Mouse (Mus musculus) heart, embryonic 15.5 days (tissue): Measurements from ENCODE around the gene Cacng6. TPM values are rescaled to one million over a fixed set of nuclear protein-coding genes. Genes with fewer than 3 reads are reported as not detected.
"Not testable (repeated sequence)": the region's sequence is repeated elsewhere in the genome, so short reads cannot be mapped to it uniquely, and the experiment has no call there.

Source experiments
- ATAC-seq: fragments of 200-750 bp; cut with Nextera tagmentation; replicated peaks from 2 replicates; pipeline ENCODE4 v1.8.0; 2017; ENCODE audit warnings: low read depth, moderate TSS enrichment; ENCODE audit not compliant: insufficient number of reproducible peaks, insufficient read depth, low FRiP score
- H3K27ac ChIP-seq: fragments of 300-500 bp; sonication (generic); 2 replicates; pipeline ENCODE4 v1.5.1; 2015; ENCODE audit warnings: mild to moderate bottlenecking, inconsistent platforms
- H3K27me3 ChIP-seq: fragments of 300-500 bp; sonication (generic); 2 replicates; pipeline ENCODE4 v1.6.1; 2015; ENCODE audit warnings: inconsistent platforms
- H3K36me3 ChIP-seq: fragments of 300-500 bp; sonication (generic); 2 replicates; pipeline ENCODE4 v1.6.1; 2015; ENCODE audit warnings: mild to moderate bottlenecking, inconsistent platforms
- H3K4me1 ChIP-seq: fragments of 300-500 bp; sonication (generic); replicated peaks from 2 replicates; pipeline ENCODE4 v1.6.1; 2015; ENCODE audit warnings: inconsistent platforms
- H3K4me2 ChIP-seq: fragments of 300-500 bp; sonication (generic); 2 replicates; pipeline ENCODE4 v1.6.1; 2015; ENCODE audit warnings: inconsistent platforms, mild to moderate bottlenecking, moderate library complexity
- H3K4me3 ChIP-seq: fragments of 300-500 bp; sonication (generic); 2 replicates; pipeline ENCODE4 v1.5.1; 2015; ENCODE audit warnings: mild to moderate bottlenecking, inconsistent platforms
- H3K9ac ChIP-seq: fragments of 300-500 bp; sonication (generic); 2 replicates; pipeline ENCODE4 v1.6.1; 2015; ENCODE audit warnings: mild to moderate bottlenecking, inconsistent platforms
- H3K9me3 ChIP-seq: fragments of 300-500 bp; sonication (generic); replicated peaks from 2 replicates; pipeline ENCODE4 v1.6.1; 2016; ENCODE audit warnings: inconsistent platforms
- WGBS: fragments of 180-500 bp; shearing (Covaris S2); methylation state at CpG from one replicate; pipeline ENCODE4 v1.1.7; 2015; ENCODE audit warnings: mixed read lengths; 5-methylcytosine and 5-hydroxymethylcytosine counted together
- polyA plus RNA-seq: library from polyadenylated mRNA; unstranded; fragments of >200 nt; fragmentation: Nextera tagmentation; extraction: Ambion mirVana; gene quantifications from 2 replicates; pipeline ENCODE4 v1.2.1, GENCODE M21; 2015

Gene Cacng6
- polyA plus RNA-seq, 1 experiment from 2014 or later: 20.7 TPM

- 71% methylated on average over 10 of the region's 10 CpGs for WGBS
- Histone ChIP-seq H3K4me1 (no peaks in the 10 kb centered on the region), H3K9me3 (no peaks in the 10 kb centered on the region), H3K27me3 (no peaks in the 10 kb centered on the region), H3K27ac (no peak overlapping the region), H3K4me2 (no peak overlapping the region), H3K4me3 (no peak overlapping the region), H3K36me3 (no peaks in the 10 kb centered on the region), H3K9ac (no peak overlapping the region)
- no peak for ATAC-seq
These were observed 26.6 kb upstream of the Cacng6 start for GRCm38 (mm10) chr7:3397355-3397754.

GRCm38 (mm10) chr7:3397797-3398196 is 26.2 kb upstream of the Cacng6 start:
- ATAC-seq: no peak
- 58% methylated on average over 7 of the region's 7 CpGs for WGBS
- Histone ChIP-seq H3K27ac (no peak overlapping the region), H3K4me2 (no peak overlapping the region), H3K4me1 (no peaks in the 10 kb centered on the region), H3K9ac (no peak overlapping the region), H3K9me3 (no peaks in the 10 kb centered on the region), H3K36me3 (no peaks in the 10 kb centered on the region), H3K4me3 (no peak overlapping the region), H3K27me3 (no peaks in the 10 kb centered on the region)

- not testable (repeated sequence) for H3K4me1 ChIP-seq, ATAC-seq, H3K27me3 ChIP-seq, H3K4me2 ChIP-seq, H3K36me3 ChIP-seq, H3K27ac ChIP-seq, H3K4me3 ChIP-seq, H3K9me3 ChIP-seq, H3K9ac ChIP-seq
- 86% methylated on average over 8 of the region's 8 CpGs for WGBS
These were observed 25.6 kb upstream of the Cacng6 start for GRCm38 (mm10) chr7:3398363-3398762.

GRCm38 (mm10) chr7:3399937-3400336 is 24.1 kb upstream of the Cacng6 start:
- no peak overlapping the region for H3K27ac ChIP-seq
- no peak overlapping the region for H3K9ac ChIP-seq
- H3K4me1 ChIP-seq: no peaks in the 10 kb centered on the region
- H3K4me3 ChIP-seq: no peak overlapping the region
- no peaks in the 10 kb centered on the region for H3K36me3 ChIP-seq
- ATAC-seq: no peak
- H3K27me3 ChIP-seq: no peaks in the 10 kb centered on the region
- H3K9me3 ChIP-seq: no peaks in the 10 kb centered on the region
- H3K4me2 ChIP-seq: no peak overlapping the region

GRCm38 (mm10) chr7:3409729-3410520 is 14.1 kb upstream of the Cacng6 start:
- Histone ChIP-seq H3K4me2 (no peak overlapping the region), H3K4me1 (peaks cover 19% of the 10 kb centered on the region), H3K9ac (no peak overlapping the region), H3K9me3 (no peaks in the 10 kb centered on the region), H3K4me3 (no peak overlapping the region), H3K27ac (no peak overlapping the region), H3K36me3 (no peaks in the 10 kb centered on the region), H3K27me3 (peaks cover 54% of the 10 kb centered on the region)
- ATAC-seq: no peak
- 52% methylated on average over 11 of the region's 11 CpGs for WGBS

GRCm38 (mm10) chr7:3411160-3411941 is 12.6 kb upstream of the Cacng6 start:
- H3K4me2 ChIP-seq: peak overlapping the region; percentile 77
- no peak overlapping the region for H3K27ac ChIP-seq
- H3K9me3 ChIP-seq: no peaks in the 10 kb centered on the region
- WGBS: under 1% methylated on average over 33 of the region's 33 CpGs
- peaks cover 68% of the 10 kb centered on the region for H3K27me3 ChIP-seq
- H3K36me3 ChIP-seq: no peaks in the 10 kb centered on the region
- 0 out of 2 replicates have a peak overlapping the region, but pooled peaks have one; percentile 21 for H3K9ac ChIP-seq
- ATAC-seq: peak; percentile 62
- peak overlapping the region; percentile 45 for H3K4me3 ChIP-seq
- H3K4me1 ChIP-seq: peaks cover 26% of the 10 kb centered on the region

- Histone ChIP-seq H3K9ac (peak overlapping the region; percentile 21; the same call in 1 of the 2 replicates), H3K4me2 (peak overlapping the region; percentile 77), H3K4me1 (peaks cover 26% of the 10 kb centered on the region), H3K9me3 (no peaks in the 10 kb centered on the region), H3K4me3 (peak overlapping the region; percentile 45), H3K27me3 (peaks cover 75% of the 10 kb centered on the region), H3K36me3 (no peaks in the 10 kb centered on the region), H3K27ac (no peak overlapping the region)
- WGBS: 3% methylated on average over 20 of the region's 20 CpGs
- no peak for ATAC-seq
These were observed 12.0 kb upstream of the Cacng6 start for GRCm38 (mm10) chr7:3412036-3412435.

- WGBS: 1% methylated on average over 43 of the region's 47 CpGs
- ATAC-seq: peak; percentile 10; the same call in 1 of the 2 replicates
- Histone ChIP-seq H3K27me3 (peaks cover 91% of the 10 kb centered on the region), H3K9me3 (no peaks in the 10 kb centered on the region), H3K4me1 (peaks cover 26% of the 10 kb centered on the region), H3K36me3 (no peaks in the 10 kb centered on the region), H3K27ac (no peak overlapping the region), H3K4me2 (peak overlapping the region; percentile 100), H3K9ac (peak overlapping the region; percentile 62), H3K4me3 (peak overlapping the region; percentile 64)
These were observed 9.1 kb upstream of the Cacng6 start for GRCm38 (mm10) chr7:3414888-3415287.

- Histone ChIP-seq H3K4me2 (peak overlapping the region; percentile 100), H3K27me3 (peaks cover 94% of the 10 kb centered on the region), H3K36me3 (no peaks in the 10 kb centered on the region), H3K27ac (no peak overlapping the region), H3K4me1 (peaks cover 26% of the 10 kb centered on the region), H3K4me3 (peak overlapping the region; percentile 64), H3K9ac (peak overlapping the region; percentile 62), H3K9me3 (no peaks in the 10 kb centered on the region)
- under 1% methylated on average over 42 of the region's 60 CpGs for WGBS
- ATAC-seq: peak; percentile 58
These were observed 8.6 kb upstream of the Cacng6 start for GRCm38 (mm10) chr7:3415378-3415777.

- no peak for ATAC-seq
- no peak overlapping the region for H3K9ac ChIP-seq
- H3K4me2 ChIP-seq: no peak overlapping the region
- WGBS: 51% methylated on average over 6 of the region's 6 CpGs
- no peak overlapping the region for H3K4me3 ChIP-seq
- no peaks in the 10 kb centered on the region for H3K36me3 ChIP-seq
- H3K27me3 ChIP-seq: peaks cover 91% of the 10 kb centered on the region
- H3K27ac ChIP-seq: no peak overlapping the region
- no peaks in the 10 kb centered on the region for H3K9me3 ChIP-seq
- H3K4me1 ChIP-seq: peaks cover 29% of the 10 kb centered on the region
These were observed 4.1 kb upstream of the Cacng6 start for GRCm38 (mm10) chr7:3419941-3420340.

GRCm38 (mm10) chr7:3420466-3420865 is 3.5 kb upstream of the Cacng6 start:
- no peaks in the 10 kb centered on the region for H3K36me3 ChIP-seq
- no peak overlapping the region for H3K9ac ChIP-seq
- H3K4me1 ChIP-seq: peaks cover 25% of the 10 kb centered on the region
- H3K9me3 ChIP-seq: no peaks in the 10 kb centered on the region
- H3K27me3 ChIP-seq: peaks cover 91% of the 10 kb centered on the region
- ATAC-seq: no peak
- H3K27ac ChIP-seq: no peak overlapping the region
- no peak overlapping the region for H3K4me3 ChIP-seq
- WGBS: 45% methylated on average over 5 of the region's 5 CpGs
- no peak overlapping the region for H3K4me2 ChIP-seq
